Mouse (Mus musculus): ENCODE data around the gene Mgat1.
A peak's percentile ranks its signal among the peaks of the same experiment; 100 is the strongest.
"Not testable (repeated sequence)": the region's sequence is repeated elsewhere in the genome, so short reads cannot be mapped to it uniquely, and the experiment has no call there.

Mgat1 gene

GRCm38 (mm10) chr11:49243727-49244594 lies at the start of gene Mgat1:
Gene Mgat1 (plus strand): TSS chr11:49244191.
- DNase-seq (ENCODE audit: low spot score) = peak; percentile 97

DNA sequence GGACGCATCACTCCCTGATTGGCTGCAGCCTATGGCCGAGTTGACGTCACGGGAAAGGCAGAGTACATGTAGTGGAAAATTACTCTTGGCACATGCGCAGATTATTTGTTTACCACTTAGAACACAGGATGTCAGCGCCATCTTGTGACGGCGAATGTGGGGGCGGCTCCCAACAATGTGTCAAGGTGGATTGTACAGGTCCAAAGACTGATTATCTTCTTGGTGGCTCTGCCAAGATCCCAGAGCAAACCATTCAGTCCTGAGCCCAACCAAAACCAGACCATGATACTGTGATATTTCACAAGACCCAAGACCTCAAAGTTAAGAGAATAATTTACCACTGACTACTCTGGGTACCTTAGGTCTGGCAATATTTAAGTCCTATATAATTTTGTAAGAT lies 49.2 kb upstream of the Mgat1 start:
- DNase-seq (ENCODE audit: low spot score) = not testable (repeated sequence)

GRCm38 (mm10) chr11:49195819-49196322 lies 48.1 kb upstream of the Mgat1 start:
- DNase-seq (ENCODE audit: low spot score) = no peak

GRCm38 (mm10) chr11:49200666-49201065 lies 43.3 kb upstream of the Mgat1 start:
- DNase-seq (ENCODE audit: low spot score) = no peak

GRCm38 (mm10) chr11:49201142-49201541 lies 42.8 kb upstream of the Mgat1 start:
- DNase-seq (ENCODE audit: low spot score) = no peak

GRCm38 (mm10) chr11:49202071-49202470 lies 41.9 kb upstream of the Mgat1 start:
- DNase-seq (ENCODE audit: low spot score) = peak; percentile 29

DNA sequence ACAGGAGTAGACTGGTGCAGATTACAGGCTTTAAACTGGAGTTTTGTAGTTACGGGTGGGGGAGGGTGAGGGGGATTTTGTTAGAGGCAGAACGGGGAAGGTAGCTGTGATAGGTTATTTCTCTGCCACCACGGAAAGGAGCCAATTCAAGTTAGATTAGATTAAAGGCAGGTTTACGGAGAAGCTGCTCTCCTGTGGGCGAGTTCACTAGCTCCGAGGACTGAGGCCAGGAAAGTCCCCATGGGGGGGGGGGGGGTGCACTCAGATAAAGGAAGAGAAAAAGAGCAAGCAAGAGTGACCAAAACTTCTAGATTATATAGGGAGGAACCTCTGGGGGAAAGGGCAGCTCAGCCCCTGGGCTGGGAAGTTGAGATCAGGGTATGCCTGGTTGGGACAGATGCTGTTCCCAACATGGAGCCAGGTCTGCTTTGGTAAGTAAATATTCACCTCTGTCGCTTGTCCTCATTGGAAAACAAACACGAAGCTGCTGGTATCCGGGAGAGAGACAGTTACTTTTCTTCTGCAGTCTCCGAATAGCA lies 41.4 kb upstream of the Mgat1 start:
- peak; percentile 61 for DNase-seq (ENCODE audit: low spot score)

- DNase-seq (ENCODE audit: low spot score) = peak; percentile 91
These were observed 40.7 kb upstream of the Mgat1 start, which contains the start of gene Zfp62 for GRCm38 (mm10) chr11:49203129-49203768. Gene Zfp62 (plus strand): TSS chr11:49203292.

DNA sequence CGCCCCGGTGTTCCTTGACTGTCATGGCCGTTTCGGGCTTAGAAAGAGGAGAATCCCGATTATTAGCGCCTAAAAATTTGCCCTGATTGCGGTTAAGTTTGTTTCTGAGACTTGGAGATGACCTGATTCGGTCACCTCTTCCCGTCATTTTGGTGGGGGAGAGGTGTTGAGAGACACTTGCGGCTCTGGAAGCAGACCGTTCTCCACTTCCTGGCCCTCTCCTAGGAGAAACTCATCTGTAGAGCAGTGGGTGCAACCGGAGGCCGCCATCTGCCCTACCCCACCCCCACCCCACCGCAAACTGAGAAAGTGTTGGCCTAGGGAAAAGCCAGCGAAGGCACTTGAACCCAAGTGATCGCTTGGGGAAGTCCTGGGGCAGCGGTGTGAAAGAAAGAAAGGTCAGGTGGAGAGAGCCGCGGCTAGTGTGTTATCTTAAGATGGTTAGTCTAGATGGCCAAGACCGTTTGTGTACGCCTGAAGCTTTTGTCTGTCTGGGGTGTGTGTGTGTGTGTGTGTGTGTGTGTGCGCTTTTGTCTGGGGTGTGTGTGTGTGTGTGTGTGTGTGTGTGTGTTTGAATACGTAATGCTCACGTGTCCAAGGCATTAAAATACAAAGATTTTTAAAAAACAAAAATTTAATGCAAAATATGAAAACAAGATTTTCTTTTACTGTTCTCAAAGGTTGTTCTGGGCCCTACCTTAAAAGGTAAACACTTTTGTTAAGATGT lies 40.1 kb upstream of the Mgat1 start:
- no peak for DNase-seq (ENCODE audit: low spot score)

DNA sequence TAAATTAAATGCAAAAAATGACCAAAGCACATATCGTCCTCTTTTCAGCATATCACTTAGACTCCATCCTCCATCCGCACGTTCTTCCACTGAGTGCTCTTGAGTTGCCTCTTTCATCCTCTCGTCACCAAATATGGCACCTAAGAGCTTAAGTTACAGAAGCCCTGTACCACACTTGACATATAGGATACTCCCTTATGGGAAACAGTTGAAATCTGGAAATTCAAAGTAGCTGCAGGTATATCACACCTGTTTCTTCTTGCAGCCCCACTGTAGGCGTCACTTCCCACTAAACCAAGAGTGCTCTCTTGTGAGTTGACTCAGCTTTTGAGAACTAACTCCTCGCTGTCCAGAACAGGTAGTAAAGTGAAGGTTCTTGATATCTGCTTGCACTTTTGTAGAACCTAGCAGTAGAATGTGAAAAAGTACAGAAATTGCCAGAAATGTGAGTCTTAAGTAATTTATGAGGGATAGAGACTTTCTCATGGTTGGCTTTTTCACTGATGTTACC lies 38.9 kb upstream of the Mgat1 start:
- DNase-seq (ENCODE audit: low spot score) = no peak

- no peak for DNase-seq (ENCODE audit: low spot score)
These were observed 36.5 kb upstream of the Mgat1 start for GRCm38 (mm10) chr11:49207495-49207894.

DNA sequence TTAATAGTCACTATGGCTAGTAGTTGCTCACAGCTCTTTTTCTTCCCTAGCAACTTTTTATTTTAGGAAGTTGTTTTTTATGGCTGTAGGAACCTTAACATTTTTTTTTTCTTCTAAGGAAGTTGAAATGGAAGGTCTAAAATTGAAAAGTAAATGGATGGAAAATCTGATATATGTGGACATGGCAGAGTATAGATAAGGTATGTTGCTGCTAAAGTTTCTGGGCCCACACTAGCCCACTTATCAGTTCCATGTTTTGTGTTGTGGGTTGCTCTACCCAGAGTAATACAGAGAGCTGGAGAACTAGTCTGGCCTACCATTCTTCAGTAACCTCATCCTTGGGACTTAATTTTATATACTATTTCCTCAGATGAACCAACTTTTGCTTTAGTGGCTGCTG lies 31.4 kb upstream of the Mgat1 start:
- no peak for DNase-seq (ENCODE audit: low spot score)

DNA sequence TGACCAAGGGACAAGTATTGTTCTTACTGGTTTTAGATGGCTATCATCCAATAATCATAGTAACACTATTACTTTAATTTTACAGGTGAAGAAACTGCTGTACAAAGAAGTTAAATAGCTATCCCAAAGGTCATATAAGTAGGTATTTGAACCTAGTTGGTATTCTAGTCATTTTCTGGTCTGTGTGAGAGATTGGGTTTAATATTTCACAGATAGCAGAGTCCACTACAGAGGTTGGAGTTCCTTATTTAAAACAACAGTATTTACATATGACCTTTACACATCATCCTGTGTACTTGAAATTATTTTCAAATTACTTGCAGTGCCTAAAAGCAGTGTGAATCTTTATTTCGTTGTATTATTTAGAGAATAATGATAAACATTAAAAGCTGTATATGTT lies 30.5 kb upstream of the Mgat1 start:
- no peak for DNase-seq (ENCODE audit: low spot score)

- DNase-seq (ENCODE audit: low spot score) = no peak
These were observed 24.7 kb upstream of the Mgat1 start for GRCm38 (mm10) chr11:49219271-49219670.

DNA sequence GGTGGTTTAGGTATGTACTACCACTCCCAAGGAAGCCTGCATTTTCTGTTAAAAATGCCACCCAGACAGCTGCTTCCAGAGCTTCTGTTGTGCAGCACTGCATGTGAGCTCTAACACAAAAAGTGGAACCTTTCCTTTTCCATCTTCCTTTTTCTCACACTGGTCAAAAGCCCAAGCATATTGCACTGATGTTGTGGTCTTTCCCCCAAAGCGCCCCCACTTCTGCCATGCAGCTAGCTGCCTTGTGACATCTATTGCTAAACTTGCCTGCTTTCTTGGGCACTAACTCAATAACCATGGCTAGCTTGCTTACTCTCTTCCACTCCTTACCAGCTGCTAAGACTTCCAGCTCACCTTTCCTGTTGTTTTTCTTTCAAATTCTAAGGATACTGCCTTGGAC lies 19.5 kb upstream of the Mgat1 start:
- DNase-seq (ENCODE audit: low spot score) = no peak

- DNase-seq (ENCODE audit: low spot score) = no peak
These were observed 11.2 kb upstream of the Mgat1 start for GRCm38 (mm10) chr11:49232781-49233180.

- peak; percentile 50 for DNase-seq (ENCODE audit: low spot score)
These were observed 8.4 kb upstream of the Mgat1 start for GRCm38 (mm10) chr11:49235459-49236207.

DNA sequence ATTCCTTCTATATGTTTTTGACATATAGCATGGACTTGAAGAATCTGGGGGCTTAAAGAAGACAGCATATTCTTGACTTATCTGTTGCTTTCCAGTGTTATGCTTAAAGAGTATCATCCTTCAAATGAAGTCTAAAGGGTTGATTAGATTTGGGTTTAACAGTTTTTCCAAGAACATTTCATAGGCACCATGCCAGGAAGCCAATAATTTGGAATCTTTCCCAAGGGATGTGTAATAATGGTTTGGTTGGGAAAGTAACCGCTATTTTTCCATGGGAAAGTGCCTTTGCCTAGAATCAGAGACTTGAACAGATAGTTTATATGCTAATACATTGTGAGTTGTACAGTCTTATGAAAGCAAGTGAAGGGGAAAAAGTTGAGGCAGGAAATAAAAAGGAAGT lies 7.1 kb upstream of the Mgat1 start:
- DNase-seq (ENCODE audit: low spot score) = peak; percentile 81

DNA sequence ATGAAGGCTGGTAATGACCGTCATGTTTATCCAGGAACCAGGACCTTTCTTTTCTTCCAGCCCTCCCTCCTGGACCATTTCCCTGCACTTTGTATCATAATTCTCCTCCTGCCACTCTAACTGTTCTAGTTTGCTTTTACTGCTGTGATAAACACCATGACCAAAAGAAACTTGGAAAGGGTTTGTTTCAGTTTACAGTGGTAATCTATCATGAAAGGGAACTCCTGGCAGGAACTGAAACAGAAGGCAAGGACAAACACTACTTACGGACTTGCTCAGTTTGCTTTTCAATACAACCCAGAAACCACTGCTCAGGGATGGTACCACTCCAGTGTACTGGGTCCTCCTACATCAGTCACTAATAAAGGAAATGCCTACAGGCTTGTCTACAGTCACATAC lies 6.5 kb upstream of the Mgat1 start:
- peak; percentile 68 for DNase-seq (ENCODE audit: low spot score)

GRCm38 (mm10) chr11:49240310-49240709 lies 3.7 kb upstream of the Mgat1 start:
- no peak for DNase-seq (ENCODE audit: low spot score)

DNA sequence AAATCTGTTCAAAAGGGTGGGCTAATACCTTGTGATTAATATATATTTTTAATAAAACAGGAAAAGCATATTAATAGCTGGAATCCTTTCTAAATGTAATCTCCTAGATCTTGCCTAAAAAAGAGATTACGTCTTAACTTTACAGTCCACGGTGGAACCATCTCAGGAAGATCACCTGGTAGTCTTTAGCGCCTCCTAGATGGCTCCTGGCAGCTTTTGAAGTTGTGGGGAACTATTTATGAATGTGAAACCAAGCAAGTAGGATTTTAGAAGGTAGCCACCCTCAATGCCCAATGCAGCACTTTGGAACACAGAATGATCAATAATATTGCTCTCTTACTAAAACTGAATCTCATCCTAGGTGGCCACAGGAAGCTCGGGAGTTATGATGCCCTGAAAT lies 3.1 kb upstream of the Mgat1 start:
- DNase-seq (ENCODE audit: low spot score) = no peak

Data from adipocyte (in vitro differentiated cells).